Mouse (Mus musculus): ENCODE measurements around the gene Wdr54. TPM values are rescaled to one million over a fixed set of nuclear protein-coding genes. Genes with fewer than 3 reads are reported as not detected.
A peak's percentile ranks its signal among the peaks of the same experiment; 100 is the strongest.

Gene Wdr54
- polyA plus RNA-seq, 1 experiment from 2014 or later = 5.3 TPM

- Histone ChIP-seq H3K4me3 (ENCODE audit: low read depth, low read length) (no peak overlapping the region), H3K4me2 (replicated peaks; ENCODE audit: low read depth, low read length) (no peak overlapping the region), H3K36me3 (ENCODE audit: control insufficient read depth, insufficient read depth, low read length) (no peaks in the 10 kb centered on the region), H3K4me1 (ENCODE audit: control insufficient read depth, insufficient read depth, low read length) (peaks cover 16% of the 10 kb centered on the region), H3K27ac (ENCODE audit: low read length) (peak overlapping the region; percentile 68), H3K27me3 (ENCODE audit: control insufficient read depth, insufficient read depth, low read length) (no peaks in the 10 kb centered on the region), H3K9me3 (ENCODE audit: control insufficient read depth, low read depth, low read length) (no peaks in the 10 kb centered on the region), H3K9ac (replicated peaks; ENCODE audit: low read depth, low read length) (no peak overlapping the region)
- 55% methylated on average over 6 of the region's 6 CpGs for WGBS
- ATAC-seq (ENCODE audit: insufficient number of reproducible peaks, insufficient read depth, low FRiP score, low read depth) = peak; percentile 55; the same call in 1 of the 2 replicates
Measured at GRCm38 (mm10) chr6:83131469-83132034, 24.6 kb downstream of the Wdr54 start.

- WGBS = 92% methylated on average over 5 of the region's 5 CpGs
- no peaks in the 10 kb centered on the region for H3K9me3 ChIP-seq (ENCODE audit: control insufficient read depth, low read depth, low read length)
- H3K4me3 ChIP-seq (ENCODE audit: low read depth, low read length) = no peak overlapping the region
- ATAC-seq (ENCODE audit: insufficient number of reproducible peaks, insufficient read depth, low FRiP score, low read depth) = no peak
- H3K36me3 ChIP-seq (ENCODE audit: control insufficient read depth, insufficient read depth, low read length) = no peaks in the 10 kb centered on the region
- no peaks in the 10 kb centered on the region for H3K27me3 ChIP-seq (ENCODE audit: control insufficient read depth, insufficient read depth, low read length)
- H3K27ac ChIP-seq (ENCODE audit: low read length) = no peak overlapping the region
- H3K4me1 ChIP-seq (ENCODE audit: control insufficient read depth, insufficient read depth, low read length) = peaks cover 15% of the 10 kb centered on the region
- no peak overlapping the region for H3K9ac ChIP-seq (replicated peaks; ENCODE audit: low read depth, low read length)
- no peak overlapping the region for H3K4me2 ChIP-seq (replicated peaks; ENCODE audit: low read depth, low read length)
Measured at GRCm38 (mm10) chr6:83127419-83127818, 28.8 kb downstream of the Wdr54 start.

GRCm38 (mm10) chr6:83125331-83125730, 30.9 kb downstream of the Wdr54 start, which contains the start of gene Ino80b:
Gene Ino80b, minus strand, starts transcription at chr6:83125431.
- 0 out of 2 replicates have a peak within 1 kb of the TSS, but pooled peaks have one; percentile 44 for H3K27ac ChIP-seq (ENCODE audit: low read length)
- peaks cover 21% of the 10 kb centered on the region for H3K4me1 ChIP-seq (ENCODE audit: control insufficient read depth, insufficient read depth, low read length)
- peak within 1 kb of the TSS; percentile 79 for H3K4me3 ChIP-seq (ENCODE audit: low read depth, low read length)
- WGBS = 28% methylated on average over 5 of the region's 5 CpGs
- no peak for ATAC-seq (ENCODE audit: insufficient number of reproducible peaks, insufficient read depth, low FRiP score, low read depth)
- peak within 1 kb of the TSS; percentile 92 for H3K4me2 ChIP-seq (replicated peaks; ENCODE audit: low read depth, low read length)
- no peaks in the 10 kb centered on the region for H3K36me3 ChIP-seq (ENCODE audit: control insufficient read depth, insufficient read depth, low read length)
- no peaks in the 10 kb centered on the region for H3K9me3 ChIP-seq (ENCODE audit: control insufficient read depth, low read depth, low read length)
- H3K27me3 ChIP-seq (ENCODE audit: control insufficient read depth, insufficient read depth, low read length) = no peaks in the 10 kb centered on the region
- H3K9ac ChIP-seq (replicated peaks; ENCODE audit: low read depth, low read length) = peak within 1 kb of the TSS; percentile 63

DNA sequence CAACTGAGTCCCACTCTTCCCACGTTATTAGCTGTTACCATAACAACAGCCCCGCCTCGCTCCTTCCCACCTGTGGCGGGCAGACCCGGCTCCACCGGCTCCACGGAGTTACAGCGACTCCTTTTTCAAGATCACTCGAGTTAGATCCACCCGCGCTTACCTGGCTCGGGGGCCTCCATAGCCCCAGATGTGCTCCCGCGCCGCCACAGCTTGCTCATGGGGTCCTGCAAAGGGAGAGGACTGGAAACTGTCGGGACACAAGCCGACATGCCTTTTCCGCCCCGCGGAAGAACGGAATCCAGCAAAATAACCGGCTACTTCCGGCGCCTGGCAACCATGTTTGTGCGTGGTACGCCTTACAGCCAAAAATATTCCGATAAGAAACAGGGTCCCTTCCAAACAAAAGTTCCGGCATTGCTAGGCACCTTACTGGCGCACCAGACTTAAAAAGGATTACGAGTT, 31.3 kb downstream of the Wdr54 start:
- Histone ChIP-seq H3K36me3 (ENCODE audit: control insufficient read depth, insufficient read depth, low read length) (no peaks in the 10 kb centered on the region), H3K9me3 (ENCODE audit: control insufficient read depth, low read depth, low read length) (no peaks in the 10 kb centered on the region), H3K9ac (replicated peaks; ENCODE audit: low read depth, low read length) (peak overlapping the region; percentile 63), H3K4me2 (replicated peaks; ENCODE audit: low read depth, low read length) (peak overlapping the region; percentile 92), H3K27ac (ENCODE audit: low read length) (0 out of 2 replicates have a peak overlapping the region, but pooled peaks have one; percentile 44), H3K4me3 (ENCODE audit: low read depth, low read length) (peak overlapping the region; percentile 79), H3K4me1 (ENCODE audit: control insufficient read depth, insufficient read depth, low read length) (peaks cover 26% of the 10 kb centered on the region), H3K27me3 (ENCODE audit: control insufficient read depth, insufficient read depth, low read length) (no peaks in the 10 kb centered on the region)
- peak; percentile 5; the same call in 1 of the 2 replicates for ATAC-seq (ENCODE audit: insufficient number of reproducible peaks, insufficient read depth, low FRiP score, low read depth)
- WGBS = under 1% methylated on average over 30 of the region's 30 CpGs

DNA sequence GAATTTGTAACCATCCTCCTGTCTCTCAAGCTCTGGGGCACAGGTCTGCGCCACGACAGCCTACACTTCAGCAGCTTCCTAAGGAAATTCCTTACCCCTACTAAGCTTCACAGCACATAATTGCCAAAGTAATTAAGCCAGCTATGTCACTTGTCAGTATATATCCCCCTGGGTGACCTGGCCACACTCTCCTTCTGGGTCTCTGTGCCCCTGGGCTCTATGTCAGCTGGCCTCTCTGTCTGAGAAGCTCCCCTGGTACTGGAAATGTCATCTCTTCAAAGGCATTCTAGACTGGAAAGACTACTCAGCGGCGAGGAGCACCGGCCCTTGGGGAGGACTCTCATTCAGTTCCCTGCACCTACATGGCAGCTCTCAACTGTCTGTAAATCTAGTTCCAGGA, 33.2 kb downstream of the Wdr54 start:
- H3K9ac ChIP-seq (replicated peaks; ENCODE audit: low read depth, low read length) = no peak overlapping the region
- H3K27me3 ChIP-seq (ENCODE audit: control insufficient read depth, insufficient read depth, low read length) = no peaks in the 10 kb centered on the region
- ATAC-seq (ENCODE audit: insufficient number of reproducible peaks, insufficient read depth, low FRiP score, low read depth) = no peak
- no peak overlapping the region for H3K4me3 ChIP-seq (ENCODE audit: low read depth, low read length)
- peak overlapping the region; percentile 91 for H3K4me2 ChIP-seq (replicated peaks; ENCODE audit: low read depth, low read length)
- H3K36me3 ChIP-seq (ENCODE audit: control insufficient read depth, insufficient read depth, low read length) = peaks cover 13% of the 10 kb centered on the region; the same call in 1 of the 2 replicates
- peaks cover 30% of the 10 kb centered on the region for H3K4me1 ChIP-seq (ENCODE audit: control insufficient read depth, insufficient read depth, low read length)
- no peaks in the 10 kb centered on the region for H3K9me3 ChIP-seq (ENCODE audit: control insufficient read depth, low read depth, low read length)
- peak overlapping the region; percentile 99; the same call in 1 of the 2 replicates for H3K27ac ChIP-seq (ENCODE audit: low read length)
- WGBS = 91% methylated on average over 5 of the region's 5 CpGs

DNA sequence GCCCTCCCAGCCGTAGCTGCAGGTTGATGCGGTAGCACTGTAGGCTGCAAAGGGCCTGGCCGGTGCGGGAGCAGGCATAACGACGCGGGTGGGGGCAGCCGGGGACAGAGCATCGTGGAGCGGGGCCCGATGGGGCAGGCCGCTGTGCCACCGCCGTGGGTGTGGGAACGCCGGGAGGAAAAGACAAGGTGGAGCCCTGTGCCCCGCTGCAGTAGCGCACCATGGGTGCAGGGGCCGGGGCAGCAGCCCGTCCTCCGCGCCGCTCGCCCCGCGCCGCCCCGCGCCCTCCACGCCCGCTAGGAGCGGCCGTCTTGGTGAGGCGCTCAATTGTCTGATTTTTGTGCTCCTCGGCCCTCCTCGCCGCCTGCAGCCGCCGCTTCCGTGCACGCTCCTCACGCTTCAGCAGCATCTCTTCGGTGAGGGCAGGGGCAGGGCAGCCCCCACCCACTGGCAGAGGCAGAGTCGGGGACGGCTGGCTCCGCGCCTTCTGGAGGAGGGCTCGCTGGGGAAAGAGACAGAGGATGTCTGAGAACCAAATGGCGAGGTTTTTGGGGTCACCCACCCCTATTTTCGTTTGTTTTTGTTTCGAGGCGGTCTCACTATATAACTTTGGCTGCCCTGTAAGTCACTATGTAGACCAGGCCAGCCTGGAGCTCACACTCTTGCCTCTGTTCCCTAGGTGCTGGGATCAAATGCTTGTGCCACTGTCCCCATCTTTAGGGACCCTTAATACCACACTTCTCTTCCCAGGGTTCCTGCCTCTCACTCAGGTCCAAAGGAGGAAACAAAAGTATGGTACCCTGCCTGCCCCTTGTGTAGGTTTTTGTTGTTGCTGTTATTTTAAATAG, 34.1 kb downstream of the Wdr54 start:
- H3K4me3 ChIP-seq (ENCODE audit: low read depth, low read length) = peak overlapping the region; percentile 66
- peak overlapping the region; percentile 87 for H3K9ac ChIP-seq (replicated peaks; ENCODE audit: low read depth, low read length)
- H3K9me3 ChIP-seq (ENCODE audit: control insufficient read depth, low read depth, low read length) = no peaks in the 10 kb centered on the region
- ATAC-seq (ENCODE audit: insufficient number of reproducible peaks, insufficient read depth, low FRiP score, low read depth) = no peak
- no peaks in the 10 kb centered on the region for H3K27me3 ChIP-seq (ENCODE audit: control insufficient read depth, insufficient read depth, low read length)
- H3K36me3 ChIP-seq (ENCODE audit: control insufficient read depth, insufficient read depth, low read length) = peaks cover 18% of the 10 kb centered on the region
- H3K27ac ChIP-seq (ENCODE audit: low read length) = peak overlapping the region; percentile 99
- peaks cover 30% of the 10 kb centered on the region for H3K4me1 ChIP-seq (ENCODE audit: control insufficient read depth, insufficient read depth, low read length)
- H3K4me2 ChIP-seq (replicated peaks; ENCODE audit: low read depth, low read length) = peak overlapping the region; percentile 91
- under 1% methylated on average over 46 of the region's 52 CpGs for WGBS

GRCm38 (mm10) chr6:83120930-83121862, 35.0 kb downstream of the Wdr54 start, which contains the start of gene Wbp1:
Gene Wbp1, minus strand, starts transcription at chr6:83121559.
- peak; percentile 96 for ATAC-seq (ENCODE audit: insufficient number of reproducible peaks, insufficient read depth, low FRiP score, low read depth)
- Histone ChIP-seq H3K9me3 (ENCODE audit: control insufficient read depth, low read depth, low read length) (no peaks in the 10 kb centered on the region), H3K4me3 (ENCODE audit: low read depth, low read length) (peak within 1 kb of the TSS; percentile 66), H3K27ac (ENCODE audit: low read length) (peak within 1 kb of the TSS; percentile 99), H3K4me1 (ENCODE audit: control insufficient read depth, insufficient read depth, low read length) (peaks cover 38% of the 10 kb centered on the region), H3K4me2 (replicated peaks; ENCODE audit: low read depth, low read length) (peak within 1 kb of the TSS; percentile 91), H3K27me3 (ENCODE audit: control insufficient read depth, insufficient read depth, low read length) (no peaks in the 10 kb centered on the region), H3K36me3 (ENCODE audit: control insufficient read depth, insufficient read depth, low read length) (peaks cover 21% of the 10 kb centered on the region), H3K9ac (replicated peaks; ENCODE audit: low read depth, low read length) (peak within 1 kb of the TSS; percentile 87)
- WGBS = under 1% methylated on average over 37 of the region's 38 CpGs

- ATAC-seq (ENCODE audit: insufficient number of reproducible peaks, insufficient read depth, low FRiP score, low read depth) = no peak
- whole genome bisulfite sequencing = 80% methylated on average over 7 of the region's 7 CpGs
- Histone ChIP-seq H3K27me3 (ENCODE audit: control insufficient read depth, insufficient read depth, low read length) (no peaks in the 10 kb centered on the region), H3K9me3 (ENCODE audit: control insufficient read depth, low read depth, low read length) (no peaks in the 10 kb centered on the region), H3K9ac (replicated peaks; ENCODE audit: low read depth, low read length) (no peak overlapping the region; the same call in 1 of the 2 replicates), H3K4me2 (replicated peaks; ENCODE audit: low read depth, low read length) (peak overlapping the region; percentile 67), H3K36me3 (ENCODE audit: control insufficient read depth, insufficient read depth, low read length) (peaks cover 21% of the 10 kb centered on the region), H3K4me3 (ENCODE audit: low read depth, low read length) (no peak overlapping the region; the same call in 1 of the 2 replicates), H3K27ac (ENCODE audit: low read length) (no peak overlapping the region), H3K4me1 (ENCODE audit: control insufficient read depth, insufficient read depth, low read length) (peaks cover 39% of the 10 kb centered on the region)
Measured at GRCm38 (mm10) chr6:83119734-83120051, 36.5 kb downstream of the Wdr54 start.
